Mouse (Mus musculus): ENCODE data around the gene Rsf1.

Gene Rsf1

GRCm38 (mm10) chr7:97579067-97579975 is at the start of gene Rsf1, which contains the start of gene Aamdc:
Gene Rsf1, plus strand, starts transcription at chr7:97579889.
Gene Aamdc, minus strand, starts transcription at chr7:97579497.
- DNase-seq (ENCODE audit: low spot score), result peak; percentile 87

GRCm38 (mm10) chr7:97535531-97535930 is 44.2 kb upstream of the Rsf1 start:
- no peak for DNase-seq (ENCODE audit: low spot score)

- no peak for DNase-seq (ENCODE audit: low spot score)
Observed at GRCm38 (mm10) chr7:97536571-97536970, 43.1 kb upstream of the Rsf1 start.

DNA sequence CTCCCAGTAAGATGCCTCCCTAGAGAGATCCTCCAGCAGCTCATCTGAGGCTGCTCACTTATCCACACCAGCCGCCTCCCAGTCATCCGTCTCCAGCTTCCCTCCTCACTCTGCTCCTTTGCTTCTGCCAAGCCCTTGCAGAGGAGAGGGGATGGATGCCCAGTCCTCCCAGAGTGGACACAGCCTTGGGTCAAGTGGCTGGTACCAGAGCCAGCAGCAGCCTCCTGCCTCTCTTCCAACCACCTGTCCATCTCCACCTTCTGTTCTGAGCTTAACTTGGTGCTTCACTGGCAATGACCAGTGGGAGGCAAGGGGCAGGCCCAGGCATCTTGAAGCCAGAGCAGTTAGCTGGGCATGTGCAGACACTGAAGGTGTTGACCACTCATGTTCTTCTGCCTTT is 33.2 kb upstream of the Rsf1 start:
- no peak for DNase-seq (ENCODE audit: low spot score)

DNA sequence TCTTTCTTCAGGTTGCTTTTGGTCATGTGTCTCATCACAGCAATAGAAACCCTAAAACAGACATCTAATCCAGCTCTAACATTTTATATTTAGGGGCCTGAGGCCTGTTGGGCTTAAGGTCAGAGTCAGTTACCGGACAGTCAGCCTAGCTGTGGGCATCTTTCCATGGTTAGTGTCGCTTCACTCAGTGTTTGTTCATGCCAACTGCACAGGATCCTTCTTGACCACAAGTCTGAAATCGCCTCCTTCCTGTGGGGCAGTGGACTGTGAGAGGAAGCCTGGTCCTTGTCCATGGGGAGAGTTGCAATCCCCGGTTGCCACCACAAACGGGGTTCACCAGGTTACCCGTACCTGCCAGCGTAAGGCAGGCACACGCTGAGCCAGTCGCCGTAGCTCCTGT is 30.4 kb upstream of the Rsf1 start:
- DNase-seq (ENCODE audit: low spot score), result no peak

GRCm38 (mm10) chr7:97550673-97551072 is 29.0 kb upstream of the Rsf1 start:
- DNase-seq (ENCODE audit: low spot score), result no peak

DNA sequence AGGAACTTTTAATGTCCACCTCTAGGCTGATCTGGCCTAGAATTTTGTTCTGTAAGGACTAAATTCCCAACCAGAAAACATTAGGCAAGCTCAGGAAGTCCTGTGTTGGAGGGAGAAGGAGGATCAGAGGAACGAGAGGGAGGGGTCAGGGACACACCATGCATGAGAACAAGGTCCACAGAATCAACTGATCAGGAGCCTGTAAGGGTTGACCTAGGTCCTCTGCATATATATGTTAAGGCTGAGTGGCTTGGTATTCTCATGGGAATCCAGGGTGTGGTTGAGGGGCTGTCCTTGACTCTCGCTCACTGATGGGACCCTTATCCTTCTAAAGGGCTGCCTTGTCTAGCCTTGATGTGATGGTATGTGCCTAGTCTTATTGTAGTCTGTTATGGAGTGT is 16.1 kb upstream of the Rsf1 start:
- no peak for DNase-seq (ENCODE audit: low spot score)

DNA sequence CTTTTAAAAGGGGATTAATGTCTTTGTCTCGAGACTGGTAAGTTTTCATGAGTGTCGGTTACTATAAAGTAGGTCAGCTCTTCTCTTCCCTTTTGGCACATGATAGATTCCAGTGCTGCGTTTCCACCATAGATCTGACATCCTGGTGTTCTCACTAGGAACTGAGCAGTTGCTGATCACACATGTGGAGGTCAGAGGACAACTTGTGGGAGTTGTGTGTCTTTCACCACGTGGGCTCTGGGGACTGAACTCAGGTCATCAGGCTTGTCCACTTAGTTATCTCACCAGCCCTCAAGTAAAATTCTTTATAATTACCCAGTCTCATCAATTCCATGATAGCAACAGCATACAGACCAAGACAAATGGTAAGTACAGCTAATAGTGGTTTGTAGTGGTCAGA is 10.3 kb upstream of the Rsf1 start:
- no peak for DNase-seq (ENCODE audit: low spot score)

- DNase-seq (ENCODE audit: low spot score), result no peak
Observed at GRCm38 (mm10) chr7:97570389-97570788, 9.3 kb upstream of the Rsf1 start.

GRCm38 (mm10) chr7:97578361-97579066 is 1.2 kb upstream of the Rsf1 start:
- peak; percentile 18 for DNase-seq (ENCODE audit: low spot score)

GRCm38 (mm10) chr7:97579976-97580842 is 520 bp downstream of the Rsf1 start:
- peak; percentile 35 for DNase-seq (ENCODE audit: low spot score)

- DNase-seq (ENCODE audit: low spot score), result peak; percentile 63
Observed at GRCm38 (mm10) chr7:97580843-97581214, 1.1 kb downstream of the Rsf1 start.

GRCm38 (mm10) chr7:97588506-97588905 is 8.8 kb downstream of the Rsf1 start:
- no peak for DNase-seq (ENCODE audit: low spot score)

GRCm38 (mm10) chr7:97590488-97590887 is 10.8 kb downstream of the Rsf1 start:
- DNase-seq (ENCODE audit: low spot score), result no peak

DNA sequence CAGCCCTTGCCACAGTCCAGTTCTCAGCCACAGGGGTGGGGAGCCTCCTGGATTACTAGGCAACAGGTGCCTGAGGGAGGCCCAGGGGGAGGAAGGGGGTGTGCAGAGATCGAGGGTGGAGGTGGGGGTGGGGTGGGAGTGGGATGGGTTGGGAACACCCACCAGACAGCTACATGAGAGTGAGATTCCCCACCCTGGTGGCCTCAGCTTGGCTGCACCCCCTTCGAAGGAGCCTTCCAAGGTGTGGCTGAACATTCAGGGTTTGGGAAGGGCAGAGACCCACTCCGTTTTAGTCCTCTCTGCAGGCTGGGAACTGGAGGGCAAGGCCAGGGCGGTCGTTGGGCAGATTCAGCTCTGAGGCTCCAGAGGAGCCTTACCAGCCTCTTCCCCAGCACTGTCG is 11.6 kb downstream of the Rsf1 start:
- DNase-seq (ENCODE audit: low spot score), result no peak

- no peak for DNase-seq (ENCODE audit: low spot score)
Observed at GRCm38 (mm10) chr7:97592396-97592795, 12.7 kb downstream of the Rsf1 start.

- DNase-seq (ENCODE audit: low spot score), result no peak
Observed at GRCm38 (mm10) chr7:97593535-97593934, 13.8 kb downstream of the Rsf1 start.

DNA sequence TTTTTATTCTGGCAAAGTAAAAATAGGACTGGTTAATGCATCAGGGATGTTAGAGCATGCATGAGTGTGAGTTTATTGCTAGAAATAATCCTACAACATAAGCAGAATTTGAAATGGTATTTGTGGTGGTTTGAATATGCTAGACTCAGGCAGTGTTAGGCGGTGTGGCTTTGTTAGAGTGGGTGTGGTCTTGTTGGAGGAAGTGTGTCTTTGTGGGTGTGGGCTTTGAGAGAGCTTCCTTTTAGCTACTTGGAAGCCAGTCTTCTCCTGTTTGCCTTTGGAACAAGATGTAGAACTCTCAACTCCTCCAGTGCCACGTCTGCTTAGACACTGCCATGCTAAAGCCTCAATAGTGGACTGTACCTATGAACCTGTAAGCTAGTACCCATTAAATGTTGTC is 18.9 kb downstream of the Rsf1 start:
- no peak for DNase-seq (ENCODE audit: low spot score)

- DNase-seq (ENCODE audit: low spot score), result no peak
Observed at GRCm38 (mm10) chr7:97621346-97621745, 41.7 kb downstream of the Rsf1 start.

GRCm38 (mm10) chr7:97622676-97623075 is 43.0 kb downstream of the Rsf1 start:
- no peak for DNase-seq (ENCODE audit: low spot score)

DNA sequence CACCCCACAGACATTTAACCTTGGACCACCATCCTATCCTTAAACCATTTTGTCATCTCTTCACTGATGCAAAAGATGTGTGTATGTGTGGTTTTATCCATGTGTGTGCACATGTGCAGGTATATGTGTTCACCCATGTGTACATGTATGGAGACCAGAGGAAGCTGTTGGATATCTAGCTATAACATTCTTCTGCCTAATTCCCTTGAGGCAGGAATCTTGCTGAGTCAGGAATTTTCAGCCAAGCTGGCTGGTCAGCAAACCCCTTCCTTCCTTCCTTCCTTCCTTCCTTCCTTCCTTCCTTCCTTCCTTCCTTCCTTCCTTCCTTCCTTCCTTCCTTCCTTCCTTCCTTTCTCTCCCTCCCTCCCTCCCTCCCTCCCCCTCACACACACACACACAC is 43.7 kb downstream of the Rsf1 start:
- DNase-seq (ENCODE audit: low spot score), result no peak

- DNase-seq (ENCODE audit: low spot score), result no peak
Observed at GRCm38 (mm10) chr7:97629351-97629750, 49.7 kb downstream of the Rsf1 start.

Data from ovary, postnatal 14 days (tissue).